Mouse (Mus musculus): ENCODE data around the gene Sgsm2. TPM values are rescaled to one million over a fixed set of nuclear protein-coding genes. Genes with fewer than 3 reads are reported as not detected.

Gene Sgsm2
- polyA plus RNA-seq (2015; fragmentation: Nextera tagmentation; extraction: Ambion mirVana) = 23.6 and 30.9 TPM in 2 replicates

DNA sequence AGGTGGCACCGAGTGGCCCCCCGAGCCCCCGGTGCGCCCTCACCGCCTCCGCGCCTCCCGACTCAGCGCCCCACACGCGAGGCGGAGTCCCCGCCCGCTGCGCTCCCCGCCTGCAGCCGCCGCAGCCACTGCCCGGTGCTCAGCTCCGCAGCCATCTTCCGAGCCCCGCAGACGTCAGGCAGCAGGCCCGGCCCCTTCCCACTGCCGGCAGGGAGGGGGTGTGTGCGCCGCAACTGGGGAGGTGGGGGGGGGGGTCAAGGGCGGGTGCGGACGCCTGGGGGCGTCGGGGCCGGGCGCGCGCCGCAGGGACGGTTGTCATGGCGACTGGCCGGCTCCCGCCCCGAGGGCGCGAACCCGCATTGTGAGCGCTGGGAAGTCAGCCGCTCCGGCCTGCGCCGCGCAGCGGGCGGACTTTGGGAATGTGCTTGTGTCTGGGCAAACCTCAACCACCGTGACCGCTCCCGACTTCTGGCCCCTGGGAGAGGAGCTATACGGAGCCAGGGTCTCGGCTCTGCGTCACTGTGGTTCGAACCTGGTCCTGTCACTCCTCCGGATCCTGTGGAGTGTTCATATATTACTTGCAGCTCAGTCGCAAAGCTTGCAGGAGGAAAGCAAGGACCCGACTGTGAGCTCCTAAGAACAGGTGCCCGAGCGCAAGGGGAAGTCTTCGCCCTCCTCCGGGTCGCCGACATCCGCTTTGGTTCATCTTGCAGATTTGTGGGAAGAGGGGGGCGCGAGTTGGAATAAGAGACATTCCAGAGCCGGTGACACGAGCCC is at the start of gene Sgsm2:
Gene Sgsm2, minus strand, starts transcription at position 160 of the 777 bp plus-strand sequence.

DNA sequence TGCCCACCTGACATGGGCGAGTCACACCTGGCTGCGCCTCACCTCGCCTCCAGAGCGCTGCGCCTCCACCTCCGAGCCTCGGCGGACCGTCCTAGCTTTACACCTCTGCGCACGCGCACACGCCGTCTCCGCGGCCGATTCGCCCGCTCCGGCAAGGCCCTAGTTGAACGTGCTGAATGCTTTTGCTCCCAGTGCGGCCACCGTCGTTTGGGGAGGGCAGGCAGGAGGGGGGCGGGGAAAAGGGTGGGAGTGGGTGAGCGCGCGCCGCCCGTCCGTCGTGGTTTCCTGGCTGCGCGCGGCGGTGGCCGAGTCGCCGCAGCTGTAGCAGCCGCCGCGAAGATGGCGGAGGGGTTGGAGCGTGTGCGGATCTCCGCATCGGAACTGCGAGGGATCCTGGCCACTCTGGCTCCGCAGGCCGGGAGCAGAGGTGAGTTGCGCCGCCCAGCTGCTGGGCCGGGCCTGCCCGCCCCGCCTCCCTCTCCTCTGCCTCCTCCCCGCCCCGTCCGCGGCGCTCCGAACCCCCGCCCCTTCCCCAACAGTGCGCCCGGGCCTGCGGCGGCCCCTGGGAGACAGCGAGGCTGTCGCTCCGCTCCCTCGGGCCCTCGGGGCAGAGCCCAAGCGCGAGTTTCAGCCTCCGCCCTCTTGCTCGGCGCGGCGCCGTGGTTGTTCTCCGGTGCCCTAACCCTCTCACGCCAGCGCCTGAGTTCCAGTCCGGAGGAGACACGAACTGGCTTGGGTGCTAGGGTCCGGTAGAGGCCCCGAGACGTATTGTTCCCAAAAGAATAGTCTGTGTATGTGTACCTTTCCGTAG is 28.9 kb upstream of the Sgsm2 start, which contains the start of the genes Smg6 and Srr:
Gene Smg6, plus strand, starts transcription at position 247 of the 811 bp plus-strand sequence.
Gene Srr, minus strand, starts transcription at position 372 of the 811 bp plus-strand sequence.

GRCm38 (mm10) chr11:74897678-74898516 is 1.0 kb upstream of the Sgsm2 start, which contains the start of gene Tsr1:
Gene Tsr1 (plus strand): TSS chr11:74898071.

GRCm38 (mm10) chr11:74830256-74831161 is 66.4 kb downstream of the Sgsm2 start, which contains the start of gene Mnt:
Gene Mnt (plus strand): TSS chr11:74830920.

Small RNA genes lying within 50 kb of the gene (microRNA-seq; reads per million reads assigned to microRNA genes)
- gene Mir6926 = 1.2 reads per million

Other genes with a start within 250 kb of the Sgsm2 start
- 20.7 and 23.0 TPM in 2 replicates for gene Cluh, start 247.6 kb downstream of the Sgsm2 start, polyA plus RNA-seq (2015; fragmentation: Nextera tagmentation; extraction: Ambion mirVana)
- 88.5 and 108 TPM in 2 replicates for gene Pafah1b1, start 172.4 kb downstream of the Sgsm2 start, polyA plus RNA-seq (2015; fragmentation: Nextera tagmentation; extraction: Ambion mirVana)
- 28.1 and 29.6 TPM in 2 replicates for gene Mettl16, start 126.2 kb downstream of the Sgsm2 start, polyA plus RNA-seq (2015; fragmentation: Nextera tagmentation; extraction: Ambion mirVana)
- gene Mnt, start 66.1 kb downstream of the Sgsm2 start, polyA plus RNA-seq (2015; fragmentation: Nextera tagmentation; extraction: Ambion mirVana) = 6.5 and 8.2 TPM in 2 replicates
- 20.9 and 21.6 TPM in 2 replicates for gene Tsr1, start 1.0 kb upstream of the Sgsm2 start, polyA plus RNA-seq (2015; fragmentation: Nextera tagmentation; extraction: Ambion mirVana)
- 8.7 and 10.4 TPM in 2 replicates for gene Smg6, start 28.8 kb upstream of the Sgsm2 start, polyA plus RNA-seq (2015; fragmentation: Nextera tagmentation; extraction: Ambion mirVana)
- gene Srr, start 28.9 kb upstream of the Sgsm2 start, polyA plus RNA-seq (2015; fragmentation: Nextera tagmentation; extraction: Ambion mirVana) = 31.6 and 36.9 TPM in 2 replicates